Mouse (Mus musculus) spleen, adult 2 months (tissue): ENCODE measurements around the gene Zfyve21.

Source experiments
- CTCF ChIP-seq: fragments of 200-500 bp; IDR thresholded peaks from 2 replicates; pipeline ENCODE4 v1.5.1; 2011; ENCODE audit warnings: mild to moderate bottlenecking, inconsistent platforms; ENCODE audit not compliant: insufficient read depth, insufficient read length, insufficient replicate concordance; ENCODE audit errors: extremely low read depth
- POLR2A ChIP-seq: fragments of 200-500 bp; IDR thresholded peaks from 2 replicates; pipeline ENCODE4 v1.6.1; 2011; ENCODE audit warnings: low read depth, low read length, inconsistent platforms

GRCm38 (mm10) chr12:111808775-111809174, 5.2 kb upstream of the Zfyve21 start:
- no peak for TF ChIP-seq POLR2A
- TF ChIP-seq CTCF: no peak
